Mouse (Mus musculus): Measurements from ENCODE around the gene Gm4216.
"Not testable (repeated sequence)": the region's sequence is repeated elsewhere in the genome, so short reads cannot be mapped to it uniquely, and the experiment has no call there.

Gm4216 gene

GRCm38 (mm10) chr7:23019823-23020222 is at the start of gene Gm4216:
Gene Gm4216 (minus strand): TSS chr7:23019923.
- not testable (repeated sequence) for DNase-seq (ENCODE audit: low spot score in 2 of 2)

GRCm38 (mm10) chr7:23067356-23067755 is 47.6 kb upstream of the Gm4216 start, which contains the start of gene Gm8720:
Gene Gm8720 (minus strand): TSS chr7:23067456.
- not testable (repeated sequence) for DNase-seq (ENCODE audit: low spot score in 2 of 2)

- not testable (repeated sequence) for DNase-seq (ENCODE audit: low spot score in 2 of 2)
Observed at GRCm38 (mm10) chr7:23055240-23055639, 35.5 kb upstream of the Gm4216 start, which contains the start of gene Vmn1r163. Gene Vmn1r163 (plus strand): TSS chr7:23055540.

GRCm38 (mm10) chr7:22984573-22984972 is 35.1 kb downstream of the Gm4216 start, which contains the start of gene Gm4214:
Gene Gm4214 (minus strand): TSS chr7:22984673.
- DNase-seq (ENCODE audit: low spot score in 2 of 2): not testable (repeated sequence)

All from frontal cortex, postnatal 36 days (tissue).